Mouse (Mus musculus): Measurements from ENCODE around the gene Vwa5b2.

- TF ChIP-seq GATA1 (IDR thresholded peaks at IDR 0.05; ENCODE audit: borderline replicate concordance, low read length) (no peak), FLI1 (IDR thresholded peaks at IDR 0.05; ENCODE audit: low read length) (no peak)
These were observed 1.9 kb downstream of the Vwa5b2 start for GRCm38 (mm10) chr16:20591076-20591705.
